Mouse (Mus musculus) hindbrain, embryonic 16.5 days (tissue): Measurements from ENCODE around the gene Ddrgk1. TPM values are rescaled to one million over a fixed set of nuclear protein-coding genes. Genes with fewer than 3 reads are reported as not detected.
A peak's percentile ranks its signal among the peaks of the same experiment; 100 is the strongest.

Experiments used
- ATAC-seq: fragments of 200-750 bp; cut with Nextera tagmentation; 2 replicates; pipeline ENCODE4 v1.8.0; 2017; ENCODE audit warnings: moderate TSS enrichment, moderate library complexity
- H3K27ac ChIP-seq: fragments of 300-500 bp; sonication (generic); 2 replicates; pipeline ENCODE4 v1.5.1; 2014; ENCODE audit warnings: low read depth, mild to moderate bottlenecking, control low read depth, low read length, moderate library complexity
- H3K27me3 ChIP-seq: fragments of 300-500 bp; sonication (generic); replicated peaks from 2 replicates; pipeline ENCODE4 v1.6.1; 2014; ENCODE audit warnings: low read length; ENCODE audit not compliant: control insufficient read depth, insufficient read depth
- H3K36me3 ChIP-seq: fragments of 300-500 bp; sonication (generic); 2 replicates; pipeline ENCODE4 v1.6.1; 2014; ENCODE audit warnings: mild to moderate bottlenecking, low read length, moderate library complexity, mixed read lengths; ENCODE audit not compliant: control insufficient read depth, insufficient read depth
- H3K4me1 ChIP-seq: fragments of 300-500 bp; sonication (generic); 2 replicates; pipeline ENCODE4 v1.6.1; 2014; ENCODE audit warnings: low read depth, low read length; ENCODE audit not compliant: control insufficient read depth, insufficient read depth
- H3K4me2 ChIP-seq: fragments of 300-500 bp; sonication (generic); 2 replicates; pipeline ENCODE4 v1.6.1; 2014; ENCODE audit warnings: mild to moderate bottlenecking, low read length, control low read depth, moderate library complexity
- H3K4me3 ChIP-seq: fragments of 300-500 bp; sonication (generic); 2 replicates; pipeline ENCODE4 v1.5.1; 2014; ENCODE audit warnings: mild to moderate bottlenecking, low read length, control low read depth, moderate library complexity
- H3K9ac ChIP-seq: fragments of 300-500 bp; sonication (generic); 2 replicates; pipeline ENCODE4 v1.6.1; 2014; ENCODE audit warnings: low read depth, mild to moderate bottlenecking, control low read depth, low read length, moderate library complexity
- H3K9me3 ChIP-seq: fragments of 300-500 bp; sonication (generic); 2 replicates; pipeline ENCODE4 v1.6.1; 2014; ENCODE audit warnings: mild to moderate bottlenecking, low read length, moderate library complexity; ENCODE audit not compliant: control insufficient read depth
- WGBS: fragments of 180-500 bp; shearing (Covaris S2); extraction: QIAGEN DNeasy Blood & Tissue Kit; methylation state at CpG from one replicate; pipeline ENCODE4 v1.1.7; 2014; 5-methylcytosine and 5-hydroxymethylcytosine counted together
- polyA plus RNA-seq: library from polyadenylated mRNA; unstranded; fragments of >200 nt; fragmentation: Nextera tagmentation; extraction: Ambion mirVana; gene quantifications from 2 replicates; pipeline ENCODE4 v1.2.1, GENCODE M21; 2015

Gene Ddrgk1
- 77.4 and 80.3 TPM in 2 replicates for polyA plus RNA-seq

DNA sequence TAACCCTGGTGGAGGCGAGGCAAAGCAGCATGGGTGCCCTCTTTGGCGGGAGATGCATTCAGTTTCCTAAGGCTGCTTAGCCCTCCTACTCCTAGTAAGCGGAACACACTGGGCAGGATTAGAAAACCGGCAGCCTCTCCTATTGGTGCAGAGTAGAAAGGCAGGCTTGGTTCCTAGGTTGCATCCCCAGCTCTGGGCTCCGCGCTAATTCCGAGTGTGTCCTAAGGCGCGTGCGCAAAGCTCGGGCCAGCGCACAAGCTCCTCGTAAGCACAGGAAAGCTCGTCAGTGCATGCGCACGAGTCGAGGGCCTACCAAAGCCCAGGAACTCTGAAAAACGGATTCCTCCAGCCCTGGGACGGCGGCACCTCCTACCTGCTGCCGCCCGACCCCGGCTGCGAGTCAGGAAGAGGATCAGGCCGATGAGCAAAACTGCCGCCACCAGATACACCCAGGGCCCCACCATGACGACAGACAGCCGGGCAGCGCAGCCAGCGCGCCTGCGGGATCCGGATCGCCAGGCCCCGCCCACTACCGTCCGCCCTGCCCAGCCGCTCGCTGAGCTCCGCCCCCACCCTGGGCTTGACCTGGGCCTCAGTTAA lies at the start of gene Ddrgk1:
TSS of gene Ddrgk1 (minus strand) at position 558 of the 600 bp plus-strand sequence.
- Histone ChIP-seq H3K4me3 (peak within 1 kb of the TSS; percentile 66), H3K27me3 (no peaks in the 10 kb centered on the region), H3K9ac (peak within 1 kb of the TSS; percentile 94), H3K4me2 (peak within 1 kb of the TSS; percentile 75), H3K27ac (peak within 1 kb of the TSS; percentile 100), H3K36me3 (peaks cover 9% of the 10 kb centered on the region), H3K9me3 (no peaks in the 10 kb centered on the region), H3K4me1 (peaks cover 29% of the 10 kb centered on the region)
- peak; percentile 98 for ATAC-seq
- under 1% methylated on average over 39 of the region's 40 CpGs for WGBS

DNA sequence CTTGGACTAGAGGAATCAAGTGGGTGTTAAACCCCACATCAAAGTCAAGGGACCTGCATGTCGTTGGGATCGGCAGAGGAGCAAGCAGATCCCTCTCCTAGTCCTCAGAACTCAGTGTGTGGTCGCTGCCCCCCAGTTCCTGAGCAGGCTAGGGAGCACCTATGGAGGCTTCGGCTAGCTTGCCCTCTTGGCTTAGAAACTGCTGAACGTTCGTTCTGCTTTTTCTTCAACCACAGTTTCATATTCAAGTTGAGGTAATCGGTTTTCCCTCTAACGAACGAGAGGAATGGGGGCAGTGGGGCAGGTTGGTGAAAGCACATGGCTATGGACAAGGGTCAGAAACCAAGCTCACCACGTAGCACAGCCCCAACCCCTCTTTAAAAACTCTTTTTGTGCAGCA lies 42.6 kb upstream of the Ddrgk1 start:
- H3K4me3 ChIP-seq = no peak overlapping the region
- H3K27ac ChIP-seq = no peak overlapping the region
- no peaks in the 10 kb centered on the region for H3K27me3 ChIP-seq
- no peaks in the 10 kb centered on the region for H3K9me3 ChIP-seq
- H3K4me2 ChIP-seq = no peak overlapping the region
- H3K9ac ChIP-seq = no peak overlapping the region
- peaks cover 25% of the 10 kb centered on the region for H3K36me3 ChIP-seq
- no peak for ATAC-seq
- 73% methylated on average over 10 of the region's 10 CpGs for WGBS
- no peaks in the 10 kb centered on the region; the same call in 1 of the 2 replicates for H3K4me1 ChIP-seq

DNA sequence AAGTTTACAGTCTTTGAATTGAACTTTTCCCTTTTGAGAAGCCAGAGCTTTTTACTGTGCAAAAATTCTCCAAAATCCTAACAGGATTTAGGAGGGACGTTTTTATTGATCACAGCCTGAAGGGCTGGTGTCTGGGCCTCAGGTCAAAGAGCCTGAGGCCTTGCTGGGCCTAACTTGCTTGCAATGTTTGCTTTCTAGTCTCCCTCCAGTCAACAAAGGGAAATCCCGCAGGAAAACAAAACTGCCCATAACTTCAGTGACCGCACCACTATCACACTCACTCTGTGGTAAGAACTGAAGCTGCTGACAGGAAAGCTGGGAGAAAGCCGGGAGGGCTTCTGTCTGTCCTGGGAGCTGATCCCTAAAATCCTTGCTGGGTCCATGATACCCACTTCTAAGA lies 42.1 kb upstream of the Ddrgk1 start:
- Histone ChIP-seq H3K9me3 (no peaks in the 10 kb centered on the region), H3K27me3 (no peaks in the 10 kb centered on the region), H3K4me2 (no peak overlapping the region), H3K4me3 (no peak overlapping the region), H3K9ac (no peak overlapping the region), H3K27ac (no peak overlapping the region), H3K4me1 (no peaks in the 10 kb centered on the region; the same call in 1 of the 2 replicates), H3K36me3 (peaks cover 23% of the 10 kb centered on the region)
- ATAC-seq = no peak
- WGBS = 77% methylated on average over 4 of the region's 4 CpGs

DNA sequence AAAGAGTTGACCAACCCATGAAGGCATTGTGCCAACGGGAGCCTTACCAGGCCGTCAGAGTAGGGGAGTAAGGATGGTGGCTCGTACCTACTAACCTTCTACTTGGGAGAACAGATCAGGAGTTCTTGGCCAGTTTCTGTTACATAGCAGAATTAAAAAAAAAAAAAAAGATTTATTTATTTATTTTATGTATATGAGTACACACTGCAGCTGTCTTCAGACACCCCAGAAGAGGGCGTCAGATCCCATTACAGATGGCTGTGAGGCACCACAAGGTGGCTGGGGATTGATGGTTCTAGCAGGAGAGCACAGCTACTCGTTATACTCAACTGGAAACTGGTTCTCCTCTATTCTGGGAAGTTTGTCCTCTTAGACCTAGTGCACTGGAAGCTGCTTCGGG lies 40.7 kb upstream of the Ddrgk1 start:
- Histone ChIP-seq H3K4me1 (no peaks in the 10 kb centered on the region; the same call in 1 of the 2 replicates), H3K4me2 (no peak overlapping the region), H3K27ac (no peak overlapping the region), H3K9me3 (no peaks in the 10 kb centered on the region), H3K36me3 (peaks cover 11% of the 10 kb centered on the region), H3K4me3 (no peak overlapping the region), H3K27me3 (no peaks in the 10 kb centered on the region), H3K9ac (no peak overlapping the region)
- 76% methylated on average over 6 of the region's 6 CpGs for WGBS
- ATAC-seq = no peak

DNA sequence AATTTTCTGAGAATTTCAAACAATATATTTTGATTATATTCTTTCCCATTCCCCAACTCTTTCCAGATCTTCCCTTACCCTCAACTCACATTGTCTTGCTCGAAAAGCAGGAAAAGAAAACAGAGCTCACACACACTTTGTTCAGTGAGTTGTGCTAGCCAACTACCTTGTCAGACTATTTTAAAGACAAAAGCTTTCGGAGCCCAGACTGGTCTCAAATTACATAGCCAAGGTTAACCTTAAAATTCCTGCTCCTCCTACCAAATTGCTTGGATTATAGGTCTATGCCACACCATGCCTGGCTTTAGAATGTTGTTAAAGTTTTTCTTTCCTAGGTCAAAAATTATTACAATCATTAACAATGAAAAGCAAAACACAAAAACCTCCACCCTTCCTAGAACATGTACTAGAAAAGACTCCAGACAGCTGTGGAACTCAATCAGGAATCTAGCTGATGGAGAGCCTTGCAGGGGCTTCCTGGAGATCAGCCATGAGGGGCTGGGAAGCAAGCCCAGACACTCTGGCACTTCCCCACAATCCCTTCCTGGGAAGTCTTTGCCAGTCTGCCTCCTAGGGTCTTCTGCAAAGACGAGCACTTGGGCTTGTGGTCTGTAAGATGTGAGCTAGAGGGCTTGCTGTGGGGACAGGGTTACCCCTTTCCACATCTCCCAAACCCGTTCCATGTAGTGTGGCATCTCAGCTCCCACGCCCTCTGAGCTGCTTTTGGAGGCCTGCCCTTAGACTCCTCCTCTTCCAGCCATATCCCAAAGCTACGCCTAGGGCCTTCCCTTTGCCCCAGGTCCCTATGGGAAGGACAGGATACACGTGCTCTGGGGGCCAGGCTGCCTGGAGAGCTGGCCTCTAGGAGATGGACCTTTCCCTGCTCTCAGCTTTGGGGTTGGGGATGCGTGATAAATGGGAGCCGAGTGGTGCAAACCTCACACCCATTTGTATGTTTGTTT lies 39.9 kb upstream of the Ddrgk1 start:
- H3K27me3 ChIP-seq = no peaks in the 10 kb centered on the region
- no peak overlapping the region for H3K4me3 ChIP-seq
- H3K27ac ChIP-seq = 0 out of 2 replicates have a peak overlapping the region, but pooled peaks have one; percentile 29
- ATAC-seq = peak; percentile 74
- H3K9me3 ChIP-seq = no peaks in the 10 kb centered on the region
- H3K9ac ChIP-seq = no peak overlapping the region
- H3K4me1 ChIP-seq = no peaks in the 10 kb centered on the region; the same call in 1 of the 2 replicates
- H3K36me3 ChIP-seq = peaks cover 8% of the 10 kb centered on the region
- no peak overlapping the region for H3K4me2 ChIP-seq
- 65% methylated on average over 9 of the region's 9 CpGs for WGBS

DNA sequence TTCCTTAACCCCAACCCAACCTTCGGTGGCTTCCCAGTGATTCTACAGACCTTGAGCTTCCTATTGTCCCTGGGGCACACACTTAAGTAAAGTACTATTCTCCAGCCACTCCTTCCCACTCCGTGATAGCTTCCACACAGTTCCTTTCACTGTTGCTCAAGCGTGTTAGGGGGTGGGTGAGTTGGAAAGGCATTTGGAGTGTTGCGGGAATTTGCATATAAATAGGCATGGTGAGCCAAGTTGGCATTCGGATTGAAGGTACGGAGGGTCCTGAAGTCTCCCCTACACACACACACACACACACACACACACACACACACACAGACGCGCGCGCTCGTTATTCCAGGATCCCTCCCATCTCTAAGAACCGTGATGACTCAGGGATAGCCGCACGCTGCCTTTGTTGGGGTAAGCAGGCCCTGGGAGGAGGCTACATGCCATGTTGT lies 33.4 kb upstream of the Ddrgk1 start:
- whole genome bisulfite sequencing = under 1% methylated on average over 14 of the region's 14 CpGs
- Histone ChIP-seq H3K9me3 (no peaks in the 10 kb centered on the region), H3K4me1 (peaks cover 15% of the 10 kb centered on the region), H3K27me3 (peaks cover 27% of the 10 kb centered on the region), H3K4me3 (peak overlapping the region; percentile 60), H3K36me3 (no peaks in the 10 kb centered on the region), H3K9ac (peak overlapping the region; percentile 64), H3K27ac (no peak overlapping the region), H3K4me2 (peak overlapping the region; percentile 100)
- ATAC-seq = peak; percentile 26

DNA sequence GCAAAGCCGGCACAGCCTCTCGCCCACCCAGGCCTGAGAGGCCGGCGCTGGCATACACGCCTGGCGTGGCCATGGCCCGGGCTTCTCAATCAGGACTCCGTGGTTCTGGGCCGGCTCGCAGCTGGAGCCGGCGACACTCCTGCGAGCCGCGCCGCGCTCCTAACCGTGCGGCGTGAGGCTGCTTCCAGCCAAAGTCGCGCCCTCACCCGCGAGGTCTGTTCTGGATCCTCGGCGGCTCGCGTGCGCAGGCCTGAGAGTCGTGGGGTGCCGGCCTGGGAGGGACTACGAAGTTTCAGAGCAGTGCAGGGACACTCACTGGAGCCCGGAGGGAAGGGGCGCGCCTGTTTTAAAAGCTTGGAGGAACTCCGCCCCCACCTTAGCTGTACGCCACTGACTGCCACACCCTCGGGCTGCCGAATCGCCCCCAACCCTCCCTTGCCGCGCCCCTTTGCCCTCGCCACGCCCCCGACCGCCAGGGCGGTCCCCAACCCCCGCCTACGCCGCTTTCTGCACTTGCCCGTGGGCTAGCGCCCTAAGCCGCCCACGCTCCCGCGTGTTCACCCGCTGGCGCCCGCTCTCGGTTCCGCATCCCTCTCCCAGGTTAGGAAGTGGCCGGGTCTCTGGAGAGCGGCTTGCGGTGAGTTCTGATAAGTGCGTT lies 32.8 kb upstream of the Ddrgk1 start, which contains the start of gene Slc4a11:
TSS of gene Slc4a11 (minus strand) at position 367 of the 658 bp plus-strand sequence.
- WGBS = 0% methylated on average over 58 of the region's 65 CpGs

DNA sequence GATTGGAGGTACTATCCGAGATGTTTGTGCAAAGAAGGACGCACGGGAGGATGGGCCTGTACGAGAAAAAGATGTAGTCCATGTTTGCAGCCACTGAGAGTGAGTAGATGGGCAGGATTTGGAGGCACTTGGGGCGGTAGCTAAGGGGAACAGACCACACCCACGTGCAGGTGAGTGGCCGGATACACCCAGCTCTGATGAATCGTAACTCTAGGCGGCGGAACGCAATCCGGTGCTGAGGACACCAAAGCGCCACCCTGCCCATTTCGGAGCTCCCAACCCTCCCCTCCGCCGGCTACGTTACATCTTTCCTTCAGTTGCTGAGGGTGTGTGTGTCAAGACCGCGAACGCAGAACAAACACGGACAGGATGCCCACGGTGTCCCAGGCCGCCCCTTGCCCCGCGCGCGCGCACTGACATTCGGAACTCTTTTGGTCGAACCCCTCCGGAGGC lies 32.3 kb upstream of the Ddrgk1 start:
- H3K9ac ChIP-seq = peak overlapping the region; percentile 64
- no peaks in the 10 kb centered on the region for H3K36me3 ChIP-seq
- H3K4me1 ChIP-seq = peaks cover 15% of the 10 kb centered on the region
- peaks cover 27% of the 10 kb centered on the region for H3K27me3 ChIP-seq
- H3K9me3 ChIP-seq = no peaks in the 10 kb centered on the region
- no peak overlapping the region for H3K27ac ChIP-seq
- peak overlapping the region; percentile 100 for H3K4me2 ChIP-seq
- ATAC-seq = peak; percentile 9
- peak overlapping the region; percentile 60 for H3K4me3 ChIP-seq
- 1% methylated on average over 31 of the region's 31 CpGs for WGBS

More for the DNA sequence above, 32.8 kb upstream of the Ddrgk1 start, which contains the start of gene Slc4a11:
- Histone ChIP-seq H3K27ac (no peak within 1 kb of the TSS), H3K9me3 (no peaks in the 10 kb centered on the region), H3K36me3 (no peaks in the 10 kb centered on the region), H3K4me3 (peak within 1 kb of the TSS; percentile 60), H3K27me3 (peaks cover 27% of the 10 kb centered on the region), H3K9ac (peak within 1 kb of the TSS; percentile 64), H3K4me1 (peaks cover 15% of the 10 kb centered on the region), H3K4me2 (peak within 1 kb of the TSS; percentile 100)
- ATAC-seq = peak; percentile 69
